Mouse (Mus musculus) spleen, postnatal 4 days (tissue): Measurements from ENCODE around the gene Kcnq4.

ENCODE experiments used
- DNase-seq, 2 experiments: peaks; one replicate each; pipeline ENCODE4 v3.0.0; 2022; ENCODE audit warnings: low spot score in 2 of 2

Kcnq4 gene

DNA sequence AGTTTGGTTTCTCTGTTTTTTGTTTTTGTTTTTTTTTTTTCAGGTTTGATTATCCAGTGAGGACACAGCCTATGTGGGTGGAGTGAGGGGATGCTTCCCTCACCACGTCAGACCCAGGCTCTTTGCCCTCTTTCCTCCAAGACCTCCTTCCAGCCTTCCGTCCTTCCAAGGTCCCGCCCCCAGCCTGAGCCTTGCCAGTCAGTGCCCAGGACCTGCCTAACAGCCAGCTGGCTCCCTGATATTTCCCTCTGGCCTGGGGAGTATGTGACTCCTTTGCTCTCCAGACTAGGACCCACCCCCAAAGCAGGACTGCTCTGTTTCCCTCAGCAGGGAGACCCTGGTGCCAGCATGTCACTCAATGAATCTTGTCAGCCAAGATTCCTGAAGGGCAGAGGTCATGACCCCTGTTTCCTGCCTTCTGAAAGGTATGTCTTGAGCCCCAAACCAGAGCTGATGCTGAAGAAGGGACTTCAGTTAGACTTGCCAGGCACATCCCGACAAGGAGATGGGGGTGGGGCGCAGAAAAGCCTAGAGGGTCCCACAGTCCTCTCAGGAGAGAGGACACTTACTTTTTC lies 22.8 kb downstream of the Kcnq4 start:
- DNase-seq = no peak

DNA sequence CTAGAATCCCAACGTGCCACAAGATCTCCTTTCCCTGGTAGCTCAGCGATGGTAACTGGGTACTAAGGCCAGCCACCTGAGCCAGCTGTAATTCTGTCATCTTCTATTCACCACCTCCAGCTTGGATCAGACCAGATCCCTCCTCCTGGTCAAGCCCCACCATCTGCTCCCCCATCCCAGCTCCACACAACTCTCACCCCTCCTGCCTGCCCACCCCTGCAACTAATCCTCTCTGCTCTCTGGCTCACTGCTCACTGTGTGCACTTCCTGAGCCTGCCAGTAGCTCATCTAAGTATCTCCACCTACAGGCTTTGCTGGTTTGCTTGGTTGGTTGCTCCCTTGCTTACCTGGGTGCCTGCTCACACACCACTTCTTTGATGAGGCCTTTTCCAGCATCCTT lies 26.8 kb downstream of the Kcnq4 start:
- no peak for DNase-seq

DNA sequence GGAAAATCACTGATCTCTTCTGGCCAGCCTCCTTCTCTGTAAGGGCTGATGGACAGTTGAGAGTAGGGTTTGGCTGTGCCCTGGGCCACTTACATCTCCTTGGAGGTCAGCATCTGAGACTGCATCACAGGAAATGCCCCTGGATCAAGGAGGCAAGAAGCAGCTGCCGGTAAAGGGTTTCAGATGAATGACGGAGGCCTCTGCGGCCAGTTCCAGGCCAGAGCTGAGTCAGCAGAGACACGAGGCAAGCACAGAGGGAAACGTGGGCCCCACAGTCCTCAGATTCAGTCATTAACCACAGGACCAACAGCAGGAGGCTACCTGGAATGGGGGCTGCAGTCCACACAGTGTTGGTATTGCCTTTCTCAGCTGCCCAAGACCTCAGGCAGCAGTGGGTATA lies 29.3 kb downstream of the Kcnq4 start:
- no peak for DNase-seq

DNA sequence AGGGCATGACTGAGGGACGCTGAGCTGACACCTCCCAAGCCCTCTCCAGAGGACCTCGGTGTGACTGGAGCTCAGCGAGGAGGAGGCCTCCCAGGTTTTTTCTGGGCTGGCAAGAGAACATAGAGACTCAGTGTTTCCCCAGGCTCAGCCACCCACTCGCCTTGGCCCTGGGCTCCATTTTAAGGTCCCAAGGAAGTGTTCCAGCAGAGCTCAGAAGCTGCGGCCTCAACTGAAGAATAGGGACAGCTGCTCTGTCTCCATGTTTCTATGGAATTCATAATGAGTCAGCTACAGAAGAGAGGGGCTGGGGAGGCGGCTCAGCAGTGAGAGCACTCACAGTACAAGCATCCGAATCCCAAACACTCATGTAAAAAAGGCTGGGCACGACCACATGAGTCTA lies 30.8 kb downstream of the Kcnq4 start:
- no peak for DNase-seq

DNA sequence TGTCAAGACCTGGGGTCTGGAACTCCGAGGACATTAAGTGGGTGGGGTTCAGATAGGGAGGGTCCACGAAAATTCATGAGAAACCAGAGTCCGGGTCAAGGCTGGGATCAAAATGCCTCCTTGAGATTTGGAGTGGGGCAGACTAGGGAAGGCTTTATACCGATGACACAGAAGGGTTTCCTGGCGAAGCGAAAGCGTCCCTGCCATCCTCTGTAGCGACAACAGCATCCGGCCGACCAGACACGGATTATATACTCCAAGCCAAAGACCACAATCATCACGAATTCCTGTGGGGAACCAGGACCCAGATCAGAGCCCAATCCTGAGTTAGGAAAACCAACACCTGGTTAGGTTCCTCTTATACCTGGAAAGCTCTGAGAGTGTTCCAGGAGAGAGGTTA lies 31.6 kb downstream of the Kcnq4 start:
- DNase-seq = no peak

DNA sequence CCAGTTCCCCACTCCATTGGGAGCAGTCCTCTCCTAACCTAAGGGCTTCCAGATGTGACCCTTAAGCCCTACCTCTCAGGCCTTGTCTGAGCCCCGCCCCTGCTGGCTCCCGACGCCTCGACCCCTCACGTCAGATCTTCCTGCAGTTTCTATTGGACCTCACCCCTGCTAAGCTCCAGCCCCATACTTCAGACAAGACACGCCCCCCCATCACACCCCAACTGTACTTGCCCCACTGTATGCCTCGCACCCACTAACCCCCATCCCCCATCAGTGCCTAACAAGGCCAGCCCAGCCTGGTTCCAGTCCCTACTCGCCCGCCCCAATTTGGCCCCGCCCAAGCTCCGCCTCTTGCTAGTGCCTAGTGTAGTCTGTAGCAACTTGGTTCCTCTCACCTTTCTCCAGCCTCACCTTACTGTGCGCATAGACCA lies 32.3 kb downstream of the Kcnq4 start:
- DNase-seq = peak in 1 of 2 experiments; percentile 40

DNA sequence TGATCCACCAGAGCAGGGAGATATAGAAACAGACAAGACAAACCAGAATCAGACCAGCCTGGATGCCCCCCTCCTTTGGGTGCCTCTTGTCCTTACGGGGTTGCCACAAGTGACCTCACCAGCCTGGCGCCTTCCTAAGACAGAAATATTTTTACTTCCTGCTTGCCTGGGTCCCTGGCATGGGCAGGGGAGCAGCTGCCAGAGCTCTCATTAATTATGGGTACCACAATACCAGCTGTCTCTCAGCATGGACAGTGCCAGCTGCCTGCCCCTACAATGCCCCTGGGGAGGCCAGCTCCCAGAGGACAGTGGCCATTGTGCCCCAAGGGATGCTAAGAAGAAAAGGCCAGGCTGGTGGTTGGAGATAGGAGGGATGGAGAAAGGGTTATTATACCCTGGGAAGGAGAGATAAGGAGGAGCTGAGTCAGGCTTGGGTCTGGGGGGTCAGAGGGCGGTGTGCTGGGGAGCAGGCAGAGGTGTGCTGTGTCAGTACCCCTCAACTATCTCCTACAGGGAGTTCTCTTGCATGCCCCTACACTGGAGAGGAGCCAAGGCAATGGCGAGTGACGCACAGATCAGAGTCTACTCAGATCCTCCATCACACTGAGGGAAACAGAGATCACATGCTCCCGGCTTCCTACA lies 34.4 kb downstream of the Kcnq4 start:
- DNase-seq = no peak

DNA sequence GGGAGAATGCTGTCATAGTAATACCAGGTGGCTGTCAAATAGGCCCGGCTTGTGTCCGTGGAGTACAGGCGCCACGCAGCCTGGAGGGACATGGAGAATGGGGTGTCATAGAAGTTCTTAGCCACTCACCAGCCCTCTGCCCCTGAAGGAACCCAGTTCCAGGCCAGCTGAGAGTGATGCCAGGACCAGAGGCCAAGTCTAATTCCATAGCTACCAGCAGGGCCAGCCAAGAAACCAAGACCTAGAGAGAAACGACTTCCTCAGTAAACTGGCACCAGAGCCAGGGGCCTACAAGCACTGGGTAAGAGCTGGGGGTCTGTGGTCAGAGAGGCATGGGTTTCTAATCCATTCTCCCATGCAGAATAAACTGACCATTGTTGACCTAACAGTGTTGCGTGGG lies 35.4 kb downstream of the Kcnq4 start:
- no peak for DNase-seq

DNA sequence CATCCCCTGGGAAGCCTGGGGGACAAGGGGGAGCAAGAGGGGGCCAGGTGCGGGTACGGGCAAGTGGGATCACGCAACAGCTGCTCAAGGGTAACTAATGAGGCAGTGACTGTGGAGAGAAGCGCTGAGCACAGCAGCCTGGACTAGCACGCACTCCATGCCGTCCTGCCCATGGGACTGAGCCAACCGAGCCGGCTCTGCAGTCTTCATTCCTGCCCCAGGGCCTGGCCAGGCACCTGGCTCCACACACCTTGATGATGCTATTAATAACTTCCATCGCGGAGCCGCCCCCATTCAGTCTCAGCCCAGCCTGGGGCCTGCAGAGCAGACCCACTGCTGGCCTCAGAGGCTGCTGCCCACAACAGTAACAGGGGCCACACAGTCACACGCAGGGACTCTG lies 36.2 kb downstream of the Kcnq4 start:
- DNase-seq = no peak

DNA sequence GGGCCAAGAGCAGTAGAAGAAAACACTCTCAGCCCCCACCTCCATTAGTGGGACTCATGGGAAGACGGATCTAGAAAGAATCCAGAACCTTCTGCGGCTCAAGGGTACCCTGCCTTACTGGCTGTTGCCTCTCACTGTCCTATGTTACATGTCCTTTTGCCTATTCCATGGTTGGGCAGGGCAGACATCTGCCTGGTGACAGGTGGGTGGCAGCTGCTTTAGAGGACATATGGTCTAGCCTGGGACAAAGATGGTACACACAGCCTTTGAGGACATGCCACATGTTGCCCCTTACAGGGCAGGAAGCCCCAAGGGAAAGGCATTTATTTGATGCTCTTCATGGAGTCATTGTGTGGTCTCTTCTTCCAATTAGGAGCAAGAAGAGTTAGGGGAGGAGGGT lies 45.9 kb downstream of the Kcnq4 start:
- DNase-seq = no peak

DNA sequence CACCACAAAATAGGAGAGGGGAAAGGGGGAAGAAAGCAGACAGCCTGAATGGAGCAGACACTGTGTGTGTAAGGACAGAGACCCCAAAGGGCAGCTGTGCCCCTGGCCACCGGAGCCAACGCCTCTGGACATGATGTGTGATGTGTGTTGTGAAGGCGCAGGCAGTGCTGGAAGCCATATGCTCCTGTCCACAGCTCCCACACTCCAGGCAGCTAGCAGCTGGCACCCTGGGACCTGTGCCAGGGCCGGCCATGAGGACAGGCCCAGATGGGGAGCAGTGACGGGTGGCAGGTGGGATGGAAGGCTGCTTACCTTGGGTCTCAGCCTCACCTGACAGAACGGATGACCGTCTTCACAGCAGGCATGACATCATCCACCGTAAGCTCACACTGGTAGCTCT lies 46.4 kb downstream of the Kcnq4 start:
- DNase-seq = no peak

DNA sequence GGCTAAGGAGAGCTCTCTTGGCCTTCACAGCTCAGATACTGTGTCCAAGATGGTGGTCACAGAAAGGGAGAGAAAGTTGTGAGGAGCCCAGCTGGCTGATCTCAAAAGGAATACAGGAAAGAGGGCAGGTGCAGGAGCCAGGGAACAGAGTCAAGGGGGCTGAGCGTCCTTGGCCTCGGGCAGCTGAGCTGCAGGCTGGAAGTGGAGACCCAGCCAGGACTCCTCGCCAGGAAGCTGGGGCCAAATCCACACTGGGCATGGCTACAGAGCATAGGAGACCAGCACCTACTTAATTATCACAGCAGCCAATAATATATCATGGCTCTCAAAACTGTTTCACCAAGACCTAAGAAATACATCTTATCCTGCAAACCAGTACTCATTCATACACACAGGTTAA lies 47.2 kb downstream of the Kcnq4 start:
- DNase-seq = no peak

DNA sequence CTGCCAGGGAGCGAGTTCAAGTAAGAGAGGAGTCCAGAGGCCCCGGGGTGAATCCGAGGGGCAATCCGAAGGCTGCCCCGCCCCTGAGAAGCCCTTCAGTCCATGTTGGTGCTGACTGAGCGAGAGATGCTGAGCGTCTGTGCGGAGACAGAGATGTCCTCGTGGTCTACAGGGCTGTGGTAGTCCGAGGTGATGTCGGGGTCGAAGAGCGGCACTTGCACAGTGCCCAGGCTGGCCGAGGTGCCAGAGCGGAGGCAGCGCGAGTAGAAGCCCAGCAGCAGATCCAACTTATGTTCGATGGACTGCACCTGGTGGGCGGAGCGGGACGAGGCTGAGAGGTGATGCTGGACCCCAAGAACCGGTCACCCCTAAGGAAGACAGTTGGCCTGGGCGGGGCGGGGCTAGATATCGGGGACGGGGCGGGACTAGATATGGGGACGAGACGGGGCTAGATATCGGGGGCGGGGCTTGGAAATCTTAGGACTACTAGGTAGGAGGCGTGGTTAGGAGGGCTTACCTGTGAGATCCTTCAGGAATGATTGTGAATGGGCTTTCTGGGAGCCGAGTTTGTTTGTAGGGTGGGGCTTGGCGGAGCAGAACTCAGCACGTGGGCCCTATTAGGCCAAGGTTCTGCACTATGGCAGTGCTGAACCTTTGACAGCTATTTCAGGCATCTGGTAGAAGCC lies 50.5 kb downstream of the Kcnq4 start:
- no peak for DNase-seq

DNA sequence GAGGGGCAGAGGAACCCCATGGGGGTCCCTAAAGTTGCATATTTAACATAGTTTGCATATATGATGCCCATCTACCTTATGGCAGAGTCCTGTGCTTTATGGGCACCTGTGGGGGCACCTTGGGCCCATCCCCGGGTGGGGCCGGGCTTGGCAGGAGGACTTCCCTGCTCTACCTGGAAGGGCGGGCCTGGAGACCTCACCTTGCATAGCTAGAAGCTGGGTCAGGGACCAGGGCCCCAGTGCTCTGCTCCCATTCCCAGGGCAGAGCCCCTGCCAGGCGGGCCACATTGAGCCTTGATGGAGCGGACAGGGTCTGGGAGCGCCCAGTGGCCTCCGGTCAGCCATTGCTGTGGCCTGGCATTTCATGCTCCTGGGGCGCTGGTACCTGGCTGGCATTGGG lies 51.1 kb downstream of the Kcnq4 start:
- no peak for DNase-seq

DNA sequence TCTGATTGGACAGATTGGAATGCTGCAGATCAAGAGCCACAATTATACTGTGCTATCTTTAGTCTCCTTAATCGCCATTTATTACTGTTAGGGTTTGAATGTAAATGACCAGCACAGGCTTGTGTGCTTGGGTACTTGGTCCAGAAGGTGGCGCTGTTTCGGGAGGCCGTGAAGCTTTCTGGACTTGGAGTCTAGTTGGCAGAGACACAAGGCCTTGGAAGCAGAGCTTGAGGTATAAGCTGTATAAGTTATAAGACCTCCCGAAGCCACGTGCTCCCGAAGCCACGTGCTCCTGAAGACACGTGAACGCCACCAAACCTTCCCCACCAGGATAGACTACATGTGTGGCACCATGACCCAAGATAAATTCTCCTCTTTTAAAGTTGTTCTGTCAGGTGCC lies 55.7 kb downstream of the Kcnq4 start:
- DNase-seq = peak in 1 of 2 experiments; percentile 37

DNA sequence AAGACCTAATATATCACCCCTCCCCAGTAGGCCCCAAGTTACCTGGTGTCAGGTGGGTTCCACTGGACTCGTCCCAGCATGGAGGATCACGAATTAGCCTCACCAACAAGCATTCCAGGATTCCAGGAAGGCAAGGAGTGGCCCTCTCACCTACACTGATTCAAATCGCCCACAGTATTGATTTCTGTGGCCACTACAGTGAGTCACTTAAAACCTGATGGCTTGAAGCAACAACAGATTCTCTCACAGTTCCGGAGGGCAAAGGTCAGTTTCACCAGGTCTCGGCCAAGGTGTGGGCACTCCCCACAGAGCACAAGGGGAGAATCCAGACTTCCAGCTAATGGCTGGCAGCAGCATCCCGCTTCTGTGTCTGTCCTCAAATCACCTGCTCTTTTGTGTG lies 59.1 kb downstream of the Kcnq4 start:
- DNase-seq = no peak

DNA sequence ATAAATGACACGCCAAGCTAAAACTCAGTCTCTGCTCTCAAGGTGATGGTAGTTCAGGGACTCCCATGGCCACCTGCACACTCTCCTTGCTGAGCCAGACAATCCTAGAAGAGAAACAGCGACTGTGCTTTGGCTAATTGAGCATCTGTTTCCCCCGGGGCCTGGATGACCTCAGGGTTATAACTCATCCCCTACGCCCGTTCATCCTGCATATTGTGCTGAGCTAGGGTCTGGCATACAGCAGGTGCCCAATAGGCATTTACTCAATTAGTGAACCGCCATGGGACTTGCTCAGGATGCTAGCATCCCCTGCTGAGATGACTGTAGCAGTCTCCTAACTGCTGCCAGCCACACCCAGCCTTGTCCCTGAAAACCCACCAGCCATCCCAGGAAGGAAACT lies 61.1 kb downstream of the Kcnq4 start:
- DNase-seq = no peak

DNA sequence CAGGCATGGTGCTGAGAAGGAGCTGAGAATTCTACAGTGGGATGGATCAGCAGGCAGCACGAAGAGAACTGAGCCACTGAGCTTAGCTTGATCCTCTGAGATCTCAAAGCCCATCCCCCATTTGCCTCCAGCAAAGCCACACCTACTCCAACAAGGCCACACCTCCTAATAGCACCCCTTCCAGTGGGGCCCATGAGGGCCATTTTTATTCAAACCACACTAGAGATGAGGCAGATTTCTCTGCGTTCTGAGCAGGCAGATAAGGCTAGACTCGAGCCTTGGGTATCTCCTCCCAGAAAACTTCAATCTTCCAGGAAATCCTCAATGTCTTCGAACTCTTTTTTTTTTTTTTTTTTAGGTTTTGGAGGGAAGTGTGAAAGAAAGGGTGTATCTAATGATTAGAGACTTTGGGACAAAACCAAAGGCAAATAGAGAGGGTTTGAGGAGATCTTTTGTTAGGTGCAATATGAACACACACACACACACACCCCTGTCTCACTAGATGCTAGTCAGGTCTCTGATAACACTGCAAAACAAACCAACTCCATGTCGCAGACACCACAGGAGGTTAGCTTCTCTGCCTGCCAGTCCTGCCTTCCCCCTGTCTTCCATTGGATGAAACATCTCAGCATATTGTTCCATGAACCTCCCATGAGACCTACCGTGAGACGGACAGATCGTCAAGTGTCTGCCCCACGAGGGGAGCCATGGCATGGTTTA lies 65.0 kb downstream of the Kcnq4 start:
- DNase-seq = no peak

DNA sequence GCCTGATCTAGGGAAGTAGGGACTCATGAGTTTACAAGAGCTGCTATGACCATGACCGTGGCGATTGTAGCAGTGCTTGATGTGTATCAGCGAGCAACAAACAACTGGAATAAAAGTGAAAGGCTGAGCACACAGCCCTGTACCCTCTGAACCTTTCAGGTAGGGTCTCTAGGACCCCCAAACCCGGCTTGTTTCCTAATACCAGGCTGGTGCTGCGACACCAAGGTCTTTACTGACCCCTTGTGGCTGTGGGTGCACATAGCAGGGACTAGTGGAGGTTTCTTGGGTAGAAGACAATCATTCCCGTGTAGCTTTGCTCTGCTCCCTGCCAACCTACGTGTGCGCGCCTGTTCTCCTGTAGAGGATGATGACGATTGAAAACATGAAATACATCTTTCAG lies 66.2 kb downstream of the Kcnq4 start:
- DNase-seq = peak; percentile 64 to 82

DNA sequence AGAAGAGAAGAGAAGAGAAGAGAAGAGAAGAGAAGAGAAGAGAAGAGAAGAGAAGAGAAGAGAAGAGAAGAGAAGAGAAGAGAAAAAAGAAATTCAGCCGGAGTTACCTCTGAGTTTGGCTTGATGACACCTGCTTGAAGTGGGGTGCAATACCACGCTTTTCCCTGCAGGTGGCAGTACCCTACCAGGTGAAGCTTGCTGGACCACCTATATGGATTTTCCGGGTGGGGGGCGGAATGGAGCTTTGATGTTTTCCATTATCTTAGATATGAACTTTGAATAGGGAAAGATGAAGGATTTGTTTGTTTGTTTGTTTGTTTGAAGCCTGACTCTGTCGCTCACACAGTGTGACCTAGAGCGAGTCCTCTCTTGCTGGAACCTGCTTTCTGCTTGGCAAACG lies 67.5 kb downstream of the Kcnq4 start:
- peak in 1 of 2 experiments; percentile 42 for DNase-seq

DNA sequence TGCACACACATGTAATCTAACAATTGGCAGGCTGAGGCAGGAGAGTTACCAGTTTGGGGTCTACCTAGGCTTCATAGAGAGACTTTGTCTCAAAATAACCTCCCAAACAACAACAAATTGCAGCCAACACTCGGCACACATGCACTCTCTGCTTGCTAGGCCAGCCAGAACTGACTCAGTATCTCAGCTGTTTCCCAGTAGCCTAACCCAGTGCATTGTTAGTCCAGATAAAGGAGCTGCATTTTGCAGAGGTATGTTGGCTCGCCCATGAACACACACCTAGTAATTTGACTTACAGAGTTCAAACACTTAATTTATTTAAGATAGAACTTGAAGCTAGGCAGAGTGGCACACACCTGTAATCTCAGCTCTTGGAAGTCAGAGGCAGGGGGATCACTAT lies 72.8 kb downstream of the Kcnq4 start:
- DNase-seq = no peak

DNA sequence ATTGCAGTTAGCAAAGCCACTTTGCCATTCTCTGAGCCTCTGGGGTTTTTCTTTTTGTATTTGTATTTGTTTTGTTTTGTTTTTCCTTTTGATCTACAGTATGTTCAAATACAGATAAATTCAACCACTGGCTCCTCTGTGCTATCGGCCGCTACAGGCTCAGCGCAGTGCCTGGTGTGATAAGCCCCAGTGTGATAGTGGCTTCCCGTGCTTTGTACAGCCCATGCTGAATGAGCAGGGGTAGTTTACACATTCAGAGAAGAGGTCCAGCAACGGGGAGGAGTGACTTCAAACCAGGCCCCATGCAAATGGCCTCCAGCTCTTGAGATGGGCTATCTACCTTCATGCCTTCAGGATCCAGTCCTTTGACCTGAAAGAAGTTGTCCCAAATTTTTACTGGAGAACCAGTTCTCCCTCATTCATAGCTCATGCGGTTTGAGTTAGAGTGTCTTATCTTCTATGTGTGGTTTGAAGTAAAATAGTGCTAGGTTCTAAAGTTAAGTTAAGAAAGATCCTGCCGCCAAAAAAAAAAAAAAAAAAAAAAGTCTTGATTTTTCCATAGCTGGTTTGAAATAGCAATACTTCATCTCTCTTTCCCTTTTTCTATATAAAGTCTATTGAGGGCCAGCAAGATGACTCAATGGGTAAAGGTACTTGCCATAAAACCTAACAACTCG lies 73.5 kb downstream of the Kcnq4 start:
- DNase-seq = peak; percentile 72 to 77
